Mouse (Mus musculus): ENCODE measurements around the gene Zbtb21. TPM values are rescaled to one million over a fixed set of nuclear protein-coding genes. Genes with fewer than 3 reads are reported as not detected.
"Not testable (repeated sequence)": the region's sequence is repeated elsewhere in the genome, so short reads cannot be mapped to it uniquely, and the experiment has no call there.

The Zbtb21 gene
- total RNA-seq (2022): 10 to 100 TPM; 23.0 to 33.6 (median 25.5) TPM

- peak; percentile 96 to 98 for DNase-seq (ENCODE audit: low spot score in 2 of 2)
Observed at GRCm38 (mm10) chr16:97962151-97962948, at the start of gene Zbtb21, which contains the start of gene C2cd2. Gene Zbtb21 (minus strand): TSS chr16:97962622. Gene C2cd2 (minus strand): TSS chr16:97962598.

DNA sequence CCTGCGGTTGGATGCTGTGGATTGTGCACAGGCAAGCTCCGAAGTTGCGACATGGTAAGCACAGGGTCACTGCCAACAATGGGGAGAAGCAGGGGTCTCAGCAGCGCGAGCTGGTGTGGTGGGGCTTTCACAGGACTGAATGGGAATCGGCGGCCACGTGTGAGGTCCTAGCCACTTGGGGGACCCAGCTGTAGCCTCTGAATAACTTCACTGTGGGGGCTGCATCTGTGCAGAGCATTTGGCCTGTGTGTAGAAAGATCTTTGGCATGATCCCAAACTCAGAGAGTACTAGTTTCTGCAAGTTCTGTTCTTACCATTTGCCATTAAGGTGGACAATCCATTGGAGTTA lies 34.9 kb upstream of the Zbtb21 start:
- not testable (repeated sequence) for DNase-seq (ENCODE audit: low spot score in 2 of 2)

DNA sequence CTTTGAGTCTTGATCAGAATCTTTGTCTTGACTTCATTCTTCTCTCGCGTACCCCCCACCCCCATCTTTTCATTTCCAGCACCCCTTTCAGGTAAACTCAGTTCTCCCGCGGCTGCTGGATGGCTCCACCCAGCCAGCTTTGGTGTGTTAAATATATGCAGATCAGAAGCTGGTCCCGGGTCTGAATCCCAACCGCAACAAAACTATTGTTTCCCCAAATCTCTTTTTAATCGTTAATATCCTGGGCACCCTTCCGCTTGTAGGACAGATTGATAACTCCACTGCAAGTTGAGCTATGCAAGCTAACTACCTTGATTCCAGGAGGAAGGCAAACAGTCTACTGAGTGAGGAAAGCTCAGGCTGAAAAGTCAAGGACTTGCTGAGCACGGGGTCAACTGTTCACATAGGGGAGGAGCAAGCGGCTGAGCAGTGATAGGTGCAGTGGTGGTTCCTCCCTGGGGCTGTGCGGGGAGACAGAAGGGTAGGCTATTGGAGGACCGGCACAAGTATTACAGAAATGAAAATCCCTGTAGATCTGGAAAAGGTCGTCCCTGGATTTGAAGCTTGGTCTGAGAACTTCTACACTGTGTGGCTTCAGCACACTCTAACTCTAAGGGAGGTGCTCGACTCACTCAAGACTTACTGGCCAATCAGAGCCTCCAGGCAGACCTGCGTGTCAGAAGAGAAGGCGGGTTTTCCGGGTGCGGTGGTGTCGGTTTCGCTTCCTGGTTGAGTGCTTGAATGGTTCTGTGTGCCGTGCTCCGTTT lies 34.4 kb upstream of the Zbtb21 start, which contains the start of gene B230307C23Rik:
B230307C23Rik (plus strand) TSS at position 700 of the 767 bp plus-strand sequence.
- peak; percentile 85 to 88 for DNase-seq (ENCODE audit: low spot score in 2 of 2)

DNA sequence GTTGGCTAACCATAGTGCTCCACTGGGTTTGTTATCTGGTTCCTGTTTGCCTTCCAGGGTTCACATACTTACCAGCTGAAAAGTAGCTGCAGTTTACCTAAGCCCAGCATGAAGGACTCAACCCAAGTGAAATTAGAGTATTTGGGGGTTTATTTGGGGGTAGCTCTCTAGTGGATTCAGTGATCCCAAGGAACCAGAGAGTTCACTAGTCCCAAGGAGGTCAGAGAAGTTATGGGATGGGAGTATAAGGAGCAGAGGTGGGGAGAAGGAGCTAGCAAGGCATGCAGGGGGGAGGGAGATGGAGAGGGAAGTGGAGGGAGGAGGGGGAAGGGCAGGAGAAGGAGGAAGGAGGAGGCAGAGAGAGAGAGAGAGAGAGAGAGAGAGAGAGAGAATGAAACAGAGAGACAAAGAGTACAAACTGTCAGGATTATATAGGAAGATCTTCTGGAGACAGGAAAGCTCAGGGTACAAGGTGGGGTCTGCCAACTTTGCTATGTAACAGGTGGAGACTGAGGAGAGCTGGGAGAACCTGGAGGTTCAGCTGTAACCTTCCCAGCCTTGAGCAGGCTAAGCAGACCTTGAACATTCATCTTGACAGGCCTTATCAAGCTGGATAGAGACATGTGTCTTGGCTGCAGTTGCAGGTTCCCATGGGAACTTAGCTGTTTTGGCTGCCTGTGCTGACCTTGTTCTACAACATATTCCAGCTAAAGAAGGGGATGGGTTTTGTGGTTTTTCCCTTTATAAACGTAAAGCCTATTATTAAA lies 33.6 kb upstream of the Zbtb21 start:
- DNase-seq (ENCODE audit: low spot score in 2 of 2): peak; percentile 8 to 10

- DNase-seq (ENCODE audit: low spot score in 2 of 2): not testable (repeated sequence)
Observed at GRCm38 (mm10) chr16:97992477-97992876, 30.1 kb upstream of the Zbtb21 start.

- no peak for DNase-seq (ENCODE audit: low spot score in 2 of 2)
Observed at GRCm38 (mm10) chr16:97991517-97991916, 29.1 kb upstream of the Zbtb21 start.

DNA sequence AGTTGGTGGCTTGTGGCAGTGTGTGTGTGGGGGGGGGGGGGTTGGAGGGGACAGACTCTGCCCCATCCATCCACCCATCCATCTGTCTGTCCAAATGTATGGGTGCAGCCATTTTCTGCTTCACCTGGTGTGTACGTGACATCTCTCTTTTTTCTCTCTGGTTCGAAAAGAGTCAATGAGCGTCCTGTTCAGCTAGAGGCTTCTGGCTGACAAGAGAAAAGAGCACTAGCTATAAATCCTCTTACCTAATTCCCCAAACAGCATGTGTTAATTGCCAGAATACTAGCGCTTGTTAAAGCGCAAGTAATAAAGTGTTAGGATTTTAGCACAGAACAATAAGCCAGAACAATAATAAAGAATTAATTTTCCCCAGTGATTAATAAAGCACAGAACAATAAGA lies 22.2 kb upstream of the Zbtb21 start:
- no peak for DNase-seq (ENCODE audit: low spot score in 2 of 2)

DNA sequence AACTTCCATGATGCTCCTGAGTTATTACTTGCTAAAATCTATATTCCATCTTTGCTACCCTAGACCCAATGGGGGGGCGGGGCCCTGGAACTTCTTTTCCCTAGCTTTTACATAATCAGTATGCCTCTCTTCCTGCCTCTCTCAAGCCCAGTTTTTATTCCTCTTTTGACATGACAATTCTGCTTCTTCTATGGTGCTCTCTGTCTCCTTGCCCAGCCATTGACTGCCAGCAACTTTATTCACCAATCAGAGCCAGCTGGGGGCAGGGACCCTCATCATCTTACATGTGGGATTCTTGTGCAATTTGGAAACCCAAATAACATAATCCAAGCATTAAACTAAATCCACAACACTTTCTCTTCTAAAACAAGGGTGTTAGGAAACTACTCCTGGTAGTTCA lies 18.9 kb upstream of the Zbtb21 start:
- DNase-seq (ENCODE audit: low spot score in 2 of 2): no peak

- no peak for DNase-seq (ENCODE audit: low spot score in 2 of 2)
Observed at GRCm38 (mm10) chr16:97977722-97978121, 15.3 kb upstream of the Zbtb21 start.

GRCm38 (mm10) chr16:97977277-97977676 lies 14.9 kb upstream of the Zbtb21 start:
- DNase-seq (ENCODE audit: low spot score in 2 of 2): no peak

DNA sequence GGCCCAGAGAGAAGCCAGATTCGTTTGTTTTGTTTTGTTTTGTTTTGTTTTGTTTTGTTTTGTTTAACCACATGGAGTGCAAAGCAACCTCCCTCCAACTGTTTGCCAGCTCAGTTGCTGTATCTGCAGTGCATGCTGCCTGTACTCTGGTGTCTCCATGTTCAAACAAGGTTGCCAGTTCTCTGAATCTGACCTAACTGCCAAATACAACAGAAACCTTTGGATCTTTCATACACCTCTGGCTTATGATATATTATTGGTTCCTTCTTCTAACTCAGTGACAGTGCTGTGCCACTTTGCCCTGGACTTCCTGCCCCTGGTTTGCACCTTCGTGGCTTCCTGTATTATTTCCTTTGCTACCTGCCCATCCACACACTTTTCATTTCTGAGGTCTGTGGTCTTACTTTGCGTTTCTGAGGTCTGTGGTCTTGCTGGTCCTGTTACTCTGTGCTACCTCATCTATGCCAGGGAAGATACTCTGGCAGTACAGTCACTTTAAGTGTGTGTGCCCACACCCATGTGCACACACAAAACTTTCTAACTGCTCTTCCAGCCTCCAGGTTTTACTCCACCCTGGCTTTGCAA lies 1.6 kb upstream of the Zbtb21 start:
- no peak for DNase-seq (ENCODE audit: low spot score in 2 of 2)

- DNase-seq (ENCODE audit: low spot score in 2 of 2): peak; percentile 13 to 28
Observed at GRCm38 (mm10) chr16:97961381-97962150, 856 bp downstream of the Zbtb21 start.

DNA sequence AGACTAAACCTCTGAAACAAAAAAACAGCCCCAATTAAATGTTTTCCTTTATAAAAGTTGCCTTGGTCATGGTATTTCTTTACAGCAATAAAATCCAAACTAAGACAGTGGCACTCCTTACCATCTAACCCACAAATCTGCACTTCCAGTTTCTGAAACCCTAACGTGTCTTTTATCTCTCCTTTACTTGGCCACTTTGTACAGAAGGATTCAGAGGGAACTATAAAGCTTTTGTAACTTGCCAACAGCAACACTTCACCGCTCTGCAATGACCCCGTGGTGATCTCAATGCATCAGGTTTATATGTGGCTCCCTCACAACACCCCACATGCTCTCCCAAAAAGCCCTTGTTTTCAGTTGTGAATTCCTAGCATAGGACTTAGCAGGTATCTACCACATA lies 2.1 kb downstream of the Zbtb21 start:
- no peak for DNase-seq (ENCODE audit: low spot score in 2 of 2)

- no peak for DNase-seq (ENCODE audit: low spot score in 2 of 2)
Observed at GRCm38 (mm10) chr16:97958401-97958973, 3.9 kb downstream of the Zbtb21 start.

DNA sequence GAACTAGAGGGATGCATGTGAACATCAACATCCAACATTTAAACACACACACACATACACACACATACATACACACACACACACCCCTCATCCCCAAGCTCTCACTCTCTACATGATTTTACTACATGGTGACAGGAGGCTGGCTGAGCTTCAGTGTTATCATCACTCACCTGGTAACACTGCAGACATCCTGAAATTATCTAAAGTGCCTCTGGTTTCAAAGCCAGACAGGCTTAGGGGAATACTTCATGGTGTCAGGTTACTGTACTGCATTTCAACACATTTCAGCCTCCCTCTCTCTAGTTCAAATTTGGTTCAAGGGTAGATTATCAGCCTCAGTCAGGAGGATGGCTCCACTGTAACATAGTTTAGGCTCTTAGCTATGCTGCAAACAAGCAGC lies 4.8 kb downstream of the Zbtb21 start:
- DNase-seq (ENCODE audit: low spot score in 2 of 2): no peak

DNA sequence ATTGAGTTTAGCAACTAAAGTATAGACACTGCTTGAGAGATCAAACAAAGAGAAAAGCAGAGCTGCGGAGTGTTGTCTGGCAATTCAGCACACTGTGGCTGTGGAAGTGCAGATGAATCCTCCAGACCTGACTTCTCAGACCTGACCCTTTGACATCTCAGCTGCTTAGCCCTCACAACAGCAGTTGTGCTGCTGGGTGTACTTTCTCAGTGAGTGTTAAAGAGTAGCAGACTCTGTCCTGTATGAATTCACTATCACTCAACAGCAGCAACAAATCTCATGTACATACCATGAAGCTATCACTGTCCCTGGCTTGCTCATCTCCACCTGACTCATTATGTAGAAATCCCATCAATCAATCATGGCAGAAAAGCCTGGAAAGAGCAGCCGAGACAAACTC lies 6.4 kb downstream of the Zbtb21 start:
- no peak for DNase-seq (ENCODE audit: low spot score in 2 of 2)

DNA sequence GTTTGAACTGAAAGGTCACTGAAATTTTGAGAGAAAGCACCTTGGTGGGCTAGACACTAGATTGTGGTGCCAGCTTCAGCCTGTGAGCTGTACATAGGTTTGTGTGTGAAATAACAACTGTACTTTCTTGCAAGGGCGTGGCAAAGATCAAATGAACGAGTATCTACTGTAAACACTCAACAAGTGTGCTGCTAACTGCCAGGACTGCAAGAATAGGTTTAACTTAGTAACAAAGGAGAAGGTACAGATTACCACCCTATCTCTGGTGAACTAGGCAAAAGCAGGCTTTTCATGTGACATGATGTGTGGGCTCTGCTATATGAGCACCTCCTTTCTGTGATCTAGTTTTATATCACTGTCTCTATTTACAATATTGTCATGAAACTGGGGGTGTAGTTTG lies 9.1 kb downstream of the Zbtb21 start:
- no peak for DNase-seq (ENCODE audit: low spot score in 2 of 2)

DNA sequence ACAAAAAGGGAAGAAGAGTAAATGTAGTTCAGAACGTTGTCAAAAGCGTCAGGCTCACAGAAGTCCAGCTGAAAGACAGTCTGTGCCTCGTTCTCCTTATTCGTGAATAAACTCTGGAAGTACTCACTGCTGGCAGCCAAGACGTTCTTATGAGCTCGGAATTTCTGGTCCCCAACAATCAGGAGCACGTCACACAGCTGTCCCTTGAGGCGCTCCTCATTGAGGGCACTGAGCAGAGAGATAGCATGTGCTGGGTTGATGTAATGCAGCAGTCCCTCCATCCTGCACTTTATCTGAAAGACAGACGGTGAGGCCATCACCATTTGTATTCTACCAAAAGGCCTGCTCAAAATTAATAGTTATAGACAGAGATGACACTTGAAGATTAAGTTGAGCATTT lies 9.6 kb downstream of the Zbtb21 start:
- no peak for DNase-seq (ENCODE audit: low spot score in 2 of 2)

DNA sequence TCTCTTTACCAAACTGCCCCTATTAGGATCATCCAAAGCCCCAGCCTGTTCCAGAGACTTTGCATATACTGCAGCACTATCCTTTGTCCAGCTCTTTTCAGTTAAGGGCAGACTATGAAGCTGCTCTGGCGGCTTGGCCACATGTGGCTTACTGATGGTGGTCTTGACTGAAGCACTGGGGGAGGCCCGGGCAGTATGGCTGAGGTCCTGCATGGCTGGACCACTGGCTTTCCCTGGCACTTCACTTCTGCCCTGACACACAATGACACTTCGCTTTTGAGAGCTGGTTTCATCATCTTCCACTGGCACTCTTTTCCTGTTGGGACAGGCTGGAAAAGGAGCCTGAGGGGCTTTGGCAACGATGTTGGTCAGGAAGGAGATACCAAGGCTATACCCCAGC lies 10.1 kb downstream of the Zbtb21 start:
- no peak for DNase-seq (ENCODE audit: low spot score in 2 of 2)

GRCm38 (mm10) chr16:97950061-97950460 lies 12.4 kb downstream of the Zbtb21 start:
- no peak for DNase-seq (ENCODE audit: low spot score in 2 of 2)
